Mouse (Mus musculus) intestine, embryonic 14.5 days (tissue): Measurements from ENCODE around the gene Begain. TPM values are rescaled to one million over a fixed set of nuclear protein-coding genes. Genes with fewer than 3 reads are reported as not detected.

Experiments
- ATAC-seq: fragments of 200-750 bp; cut with Nextera tagmentation; replicated peaks from 2 replicates; pipeline ENCODE4 v1.8.0; 2017; ENCODE audit warnings: low read depth, moderate number of reproducible peaks, moderate TSS enrichment, moderate library complexity; ENCODE audit not compliant: low FRiP score, low TSS enrichment
- DNase-seq: peaks from one replicate; pipeline ENCODE4 v3.0.0-alpha.2; 2018; ENCODE audit warnings: low spot score
- H3K27ac ChIP-seq: fragments of 300-500 bp; sonication (generic); 2 replicates; pipeline ENCODE4 v1.5.1; 2014; ENCODE audit warnings: low read depth, mild to moderate bottlenecking, control low read depth
- H3K27me3 ChIP-seq: fragments of 300-500 bp; sonication (generic); replicated peaks from 2 replicates; pipeline ENCODE4 v1.6.1; 2014; ENCODE audit warnings: low read length, control low read depth; ENCODE audit not compliant: control insufficient read depth, insufficient read depth
- H3K36me3 ChIP-seq: fragments of 300-500 bp; sonication (generic); 2 replicates; pipeline ENCODE4 v1.6.1; 2014; ENCODE audit warnings: low read length, control low read depth; ENCODE audit not compliant: control insufficient read depth, insufficient read depth
- H3K4me1 ChIP-seq: fragments of 300-500 bp; sonication (generic); replicated peaks from 2 replicates; pipeline ENCODE4 v1.6.1; 2014; ENCODE audit warnings: low read length, control low read depth, mixed read lengths; ENCODE audit not compliant: control insufficient read depth, insufficient read depth
- H3K4me2 ChIP-seq: fragments of 300-500 bp; sonication (generic); 2 replicates; pipeline ENCODE4 v1.6.1; 2014; ENCODE audit warnings: low read length
- H3K4me3 ChIP-seq: fragments of 300-500 bp; sonication (generic); 2 replicates; pipeline ENCODE4 v1.5.1; 2014; ENCODE audit warnings: low read depth, low read length, control low read depth, mixed read lengths
- H3K9ac ChIP-seq: fragments of 300-500 bp; sonication (generic); 2 replicates; pipeline ENCODE4 v1.6.1; 2014; ENCODE audit warnings: mild to moderate bottlenecking, low read length
- H3K9me3 ChIP-seq: fragments of 300-500 bp; sonication (generic); 2 replicates; pipeline ENCODE4 v1.6.1; 2016; ENCODE audit warnings: low read length, control low read depth; ENCODE audit not compliant: control insufficient read depth
- WGBS: fragments of 180-500 bp; shearing (Covaris S2); extraction: QIAGEN DNeasy Blood & Tissue Kit; methylation state at CpG from one replicate; pipeline ENCODE4 v1.1.7; 2014; 5-methylcytosine and 5-hydroxymethylcytosine counted together
- polyA plus RNA-seq: library from polyadenylated mRNA; unstranded; fragments of >200 nt; fragmentation: Nextera tagmentation; extraction: Ambion mirVana; gene quantifications from 2 replicates; pipeline ENCODE4 v1.2.1, GENCODE M21; 2014

The Begain gene
- polyA plus RNA-seq, 1 experiment from 2014 or later = 9.9 TPM

DNA sequence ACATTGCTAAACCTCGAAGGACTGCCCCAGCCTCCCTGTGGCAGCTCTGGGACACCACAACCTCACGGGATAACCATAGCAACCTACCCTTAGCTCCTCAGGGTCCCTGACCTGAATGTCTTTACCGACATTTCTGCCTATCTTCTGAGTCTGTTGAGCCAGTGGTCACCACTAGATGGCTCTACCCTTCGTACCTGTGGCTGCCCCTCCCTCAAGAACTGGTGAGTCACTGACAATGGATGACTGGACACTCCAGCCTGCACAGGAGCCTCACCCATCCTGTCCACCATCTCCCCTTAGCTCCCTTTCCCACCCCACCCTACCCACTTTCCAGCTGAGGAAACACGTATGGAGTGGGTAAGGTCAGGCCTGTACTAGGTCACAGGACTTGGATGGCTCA lies 23.5 kb downstream of the Begain start:
- H3K36me3 ChIP-seq = no peaks in the 10 kb centered on the region
- WGBS = 21% methylated on average over 5 of the region's 5 CpGs
- H3K9ac ChIP-seq = no peak overlapping the region
- no peak for DNase-seq
- no peak overlapping the region for H3K27ac ChIP-seq
- H3K4me3 ChIP-seq = no peak overlapping the region
- no peaks in the 10 kb centered on the region for H3K4me1 ChIP-seq
- no peak overlapping the region for H3K4me2 ChIP-seq
- no peak for ATAC-seq
- peaks cover 13% of the 10 kb centered on the region; the same call in 1 of the 2 replicates for H3K27me3 ChIP-seq
- no peaks in the 10 kb centered on the region for H3K9me3 ChIP-seq

GRCm38 (mm10) chr12:109039311-109039710 lies 28.7 kb downstream of the Begain start:
- DNase-seq (no peak), ATAC-seq (no peak)
- H3K27ac ChIP-seq = no peak overlapping the region
- H3K4me1 ChIP-seq = no peaks in the 10 kb centered on the region
- peaks cover 6% of the 10 kb centered on the region; the same call in 1 of the 2 replicates for H3K27me3 ChIP-seq
- no peaks in the 10 kb centered on the region for H3K9me3 ChIP-seq
- no peak overlapping the region for H3K4me2 ChIP-seq
- 68% methylated on average over 7 of the region's 7 CpGs for WGBS
- no peak overlapping the region for H3K9ac ChIP-seq
- no peak overlapping the region for H3K4me3 ChIP-seq
- no peaks in the 10 kb centered on the region for H3K36me3 ChIP-seq

GRCm38 (mm10) chr12:109038179-109038819 lies 29.7 kb downstream of the Begain start:
- H3K27me3 ChIP-seq = peaks cover 11% of the 10 kb centered on the region
- H3K4me3 ChIP-seq = no peak overlapping the region
- WGBS = 59% methylated on average over 14 of the region's 14 CpGs
- H3K4me1 ChIP-seq = no peaks in the 10 kb centered on the region
- H3K4me2 ChIP-seq = no peak overlapping the region
- ATAC-seq (no peak), DNase-seq (no peak)
- peaks cover 9% of the 10 kb centered on the region; the same call in 1 of the 2 replicates for H3K9me3 ChIP-seq
- no peak overlapping the region for H3K27ac ChIP-seq
- no peak overlapping the region for H3K9ac ChIP-seq
- no peaks in the 10 kb centered on the region for H3K36me3 ChIP-seq

DNA sequence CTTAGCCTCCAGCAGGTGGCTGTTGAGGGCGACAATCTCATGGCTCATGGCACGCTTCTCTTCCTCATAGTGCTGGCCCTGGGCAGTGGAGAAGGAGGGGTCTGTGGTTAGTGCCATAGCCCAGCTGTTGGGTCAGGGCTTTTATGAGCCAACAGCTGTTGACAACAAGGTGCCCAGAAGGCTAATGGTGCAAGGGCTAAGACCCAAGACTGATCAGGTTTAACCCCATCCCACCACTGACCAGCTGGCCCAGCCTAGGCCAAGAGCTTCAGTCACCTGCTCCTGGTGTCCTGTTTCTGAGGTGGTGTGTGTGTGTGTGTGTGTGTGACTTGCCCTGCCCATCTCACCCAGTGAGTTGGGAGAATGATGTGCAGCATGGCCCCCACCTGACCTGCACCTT lies 31.0 kb downstream of the Begain start:
- peaks cover 23% of the 10 kb centered on the region for H3K27me3 ChIP-seq
- no peak overlapping the region for H3K9ac ChIP-seq
- no peak overlapping the region for H3K4me2 ChIP-seq
- ATAC-seq = no peak
- H3K9me3 ChIP-seq = peaks cover 9% of the 10 kb centered on the region; the same call in 1 of the 2 replicates
- no peaks in the 10 kb centered on the region for H3K4me1 ChIP-seq
- H3K36me3 ChIP-seq = no peaks in the 10 kb centered on the region
- WGBS = 73% methylated on average over 2 of the region's 2 CpGs
- DNase-seq = no peak
- H3K27ac ChIP-seq = no peak overlapping the region
- H3K4me3 ChIP-seq = no peak overlapping the region

GRCm38 (mm10) chr12:109023780-109024179 lies 44.2 kb downstream of the Begain start:
- H3K36me3 ChIP-seq = no peaks in the 10 kb centered on the region
- WGBS = 64% methylated on average over 9 of the region's 9 CpGs
- H3K27me3 ChIP-seq = no peaks in the 10 kb centered on the region
- DNase-seq (no peak), ATAC-seq (no peak)
- no peaks in the 10 kb centered on the region for H3K4me1 ChIP-seq
- H3K9me3 ChIP-seq = no peaks in the 10 kb centered on the region
- H3K9ac ChIP-seq = no peak overlapping the region
- H3K4me3 ChIP-seq = no peak overlapping the region
- H3K4me2 ChIP-seq = no peak overlapping the region
- H3K27ac ChIP-seq = no peak overlapping the region

DNA sequence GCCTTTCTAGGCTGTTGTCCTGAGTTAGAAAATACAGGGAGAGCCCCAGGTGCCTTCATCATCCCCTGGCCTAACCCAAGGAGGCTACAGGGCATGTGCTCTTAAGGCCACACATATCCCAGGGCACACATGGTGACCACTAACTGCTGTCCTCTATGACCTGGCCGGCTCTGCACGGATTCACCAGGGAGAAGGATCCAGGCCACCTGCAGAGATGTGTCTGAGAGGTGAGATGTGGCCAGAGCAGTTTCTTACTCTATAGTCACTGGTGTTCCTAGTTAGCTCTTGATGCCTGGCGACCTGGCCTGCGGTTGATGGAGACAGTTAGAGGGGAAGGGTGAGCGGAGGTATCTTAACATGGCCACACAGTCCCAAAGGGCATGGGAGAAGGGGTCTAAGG lies 45.1 kb downstream of the Begain start:
- Histone ChIP-seq H3K36me3 (no peaks in the 10 kb centered on the region), H3K4me2 (no peak overlapping the region), H3K9me3 (no peaks in the 10 kb centered on the region), H3K9ac (no peak overlapping the region), H3K27me3 (no peaks in the 10 kb centered on the region), H3K4me1 (no peaks in the 10 kb centered on the region), H3K4me3 (no peak overlapping the region), H3K27ac (no peak overlapping the region)
- 87% methylated on average over 5 of the region's 5 CpGs for WGBS
- ATAC-seq (no peak), DNase-seq (no peak)

GRCm38 (mm10) chr12:109022181-109022691 lies 45.8 kb downstream of the Begain start:
- 64% methylated on average over 10 of the region's 10 CpGs for WGBS
- Histone ChIP-seq H3K27me3 (no peaks in the 10 kb centered on the region), H3K4me3 (no peak overlapping the region), H3K4me2 (no peak overlapping the region), H3K27ac (no peak overlapping the region), H3K36me3 (no peaks in the 10 kb centered on the region), H3K9me3 (no peaks in the 10 kb centered on the region), H3K4me1 (no peaks in the 10 kb centered on the region), H3K9ac (no peak overlapping the region)
- ATAC-seq = no peak
- no peak for DNase-seq

- H3K4me2 ChIP-seq = no peak overlapping the region
- H3K36me3 ChIP-seq = no peaks in the 10 kb centered on the region
- H3K9me3 ChIP-seq = no peaks in the 10 kb centered on the region
- H3K9ac ChIP-seq = no peak overlapping the region
- no peak overlapping the region for H3K4me3 ChIP-seq
- H3K4me1 ChIP-seq = no peaks in the 10 kb centered on the region
- H3K27ac ChIP-seq = no peak overlapping the region
- ATAC-seq (no peak), DNase-seq (no peak)
- WGBS = 79% methylated on average over 18 of the region's 18 CpGs
- H3K27me3 ChIP-seq = no peaks in the 10 kb centered on the region
Observed at GRCm38 (mm10) chr12:109010070-109010649, 57.9 kb downstream of the Begain start.

- ATAC-seq = no peak
- Histone ChIP-seq H3K9me3 (no peaks in the 10 kb centered on the region), H3K9ac (no peak overlapping the region), H3K4me1 (no peaks in the 10 kb centered on the region), H3K27me3 (no peaks in the 10 kb centered on the region), H3K27ac (no peak overlapping the region), H3K4me2 (no peak overlapping the region), H3K36me3 (no peaks in the 10 kb centered on the region), H3K4me3 (no peak overlapping the region)
- no peak for DNase-seq
- 65% methylated on average over 7 of the region's 7 CpGs for WGBS
Observed at GRCm38 (mm10) chr12:109002978-109003377, 65.0 kb downstream of the Begain start.
